Mouse (Mus musculus): ENCODE results near the gene Bcl2l15.

DNA sequence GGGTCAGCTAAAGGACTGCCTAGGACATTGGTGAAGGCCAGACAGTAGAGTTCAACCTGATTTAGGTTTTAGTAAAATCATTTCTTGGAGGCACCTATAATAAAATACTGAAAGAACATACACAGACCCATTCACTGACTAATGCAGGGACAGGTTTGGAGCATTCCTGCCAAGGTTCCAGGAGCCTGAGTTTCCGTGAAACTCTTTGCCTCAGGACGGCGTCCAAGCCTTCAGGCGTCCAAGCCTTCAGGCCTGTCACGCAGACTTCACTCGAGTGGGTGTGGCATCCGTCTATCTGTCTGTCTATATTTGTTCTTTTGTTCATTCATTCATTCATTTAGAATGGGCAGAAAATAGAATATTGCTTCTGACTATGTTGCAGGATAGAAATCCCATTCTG lies 1.3 kb upstream of the Bcl2l15 start:
- TF ChIP-seq POLR2A (IDR thresholded peaks at IDR 0.05; ENCODE audit: low read depth, low read length) = no peak
- no peak for TF ChIP-seq CTCF (IDR thresholded peaks at IDR 0.05; ENCODE audit: extremely low read depth, insufficient read depth, insufficient read length, insufficient replicate concordance)
